Mouse (Mus musculus) embryonic stem cell, embryonic (primary cell): ENCODE results near the gene Slc51b.

Experiments
- CTCF ChIA-PET, 4 experiments: fragments of 300-600 bp in 2 of 4; fragments of 350-600 bp in 2 of 4; sonication (Branson Sonifier 250); formaldehyde crosslinking; loops; one replicate each; lab custom pipeline; 2022; ENCODE audit warnings: inconsistent platforms in 2 of 4; lab: Charles Lee
- POLR2A ChIA-PET, 4 experiments: fragments of 300-600 bp in 2 of 4; fragments of 350-600 bp in 2 of 4; sonication (Branson Sonifier 250); formaldehyde crosslinking; loops; one replicate each; lab custom pipeline; 2022; ENCODE audit warnings: antibody characterized with exemption in 4 of 4, inconsistent platforms in 1 of 4; lab: Charles Lee

Gene Slc51b

GRCm38 (mm10) chr9:65430401-65430800 is 7.6 kb upstream of the Slc51b start:
- CTCF ChIA-PET, result interaction anchor here (0.6 to 1.2 kb wide), 5 partner anchors 60 to 242 kb away, joined by 3 to 4 read pairs (median 3); partner anchors contain the start of gene Plekho2 (in 1 of the 4)
- POLR2A ChIA-PET, result interaction anchor here in 3 of 4 experiments (0.7 to 2.2 kb wide), 8 partner anchors 32 to 233 kb away, joined by 3 to 12 read pairs (median 4); partner anchors contain the start of gene Rasl12 (in 1 of the 3)

- ChIA-PET POLR2A (interaction anchor here in 1 of 4 experiments (0.6 kb wide), 1 partner anchor 449 kb away, joined by 6 read pairs; no protein-coding TSS in a partner anchor), CTCF (no interaction called here)
Measured at GRCm38 (mm10) chr9:65428003-65428402, 5.2 kb upstream of the Slc51b start.

GRCm38 (mm10) chr9:65427511-65427910 is 4.8 kb upstream of the Slc51b start:
- CTCF ChIA-PET, result no interaction called here
- POLR2A ChIA-PET, result interaction anchor here in 1 of 4 experiments (0.6 kb wide), 1 partner anchor 449 kb away, joined by 6 read pairs; no protein-coding TSS in a partner anchor

- CTCF ChIA-PET, result interaction anchor here in 2 of 4 experiments (0.6 to 1.2 kb wide), 3 partner anchors 8 to 175 kb away, joined by 3 to 4 read pairs (median 3); no protein-coding TSS in a partner anchor
Measured at GRCm38 (mm10) chr9:65424393-65424792, 1.6 kb upstream of the Slc51b start.

GRCm38 (mm10) chr9:65419633-65420032 is 3.1 kb downstream of the Slc51b start:
- ChIA-PET CTCF (interaction anchor here in 1 of 4 experiments (0.6 kb wide), 1 partner anchor 25 kb away, joined by 3 read pairs; no protein-coding TSS in a partner anchor), POLR2A (interaction anchor here in 2 of 4 experiments (0.8 kb wide), 2 partner anchors 16 to 204 kb away, joined by 3 read pairs; partner anchors contain the start of gene Mtfmt (in 1 of the 2))

More at GRCm38 (mm10) chr9:65424393-65424792, 1.6 kb upstream of the Slc51b start:
- POLR2A ChIA-PET, result interaction anchor here in 1 of 4 experiments (1.2 to 1.5 kb wide), 2 partner anchors 11 to 226 kb away, joined by 3 to 4 read pairs; partner anchors contain the start of gene Mtfmt

GRCm38 (mm10) chr9:65417738-65418137 is 5.0 kb downstream of the Slc51b start:
- POLR2A ChIA-PET, result interaction anchor here in 2 of 4 experiments (0.8 to 1.2 kb wide), 2 partner anchors 27 to 222 kb away, joined by 3 to 4 read pairs; no protein-coding TSS in a partner anchor
- CTCF ChIA-PET, result interaction anchor here in 2 of 4 experiments (0.6 to 0.7 kb wide), 2 partner anchors 46 to 203 kb away, joined by 3 to 4 read pairs; no protein-coding TSS in a partner anchor

- POLR2A ChIA-PET, result interaction anchor here in 2 of 4 experiments (0.6 to 1.8 kb wide), 3 partner anchors 12 to 271 kb away, joined by 3 to 4 read pairs (median 3); partner anchors contain the start of gene Slc51b (in 1 of the 2)
Measured at GRCm38 (mm10) chr9:65411326-65411725, 11.4 kb downstream of the Slc51b start.

GRCm38 (mm10) chr9:65410378-65410777 is 12.4 kb downstream of the Slc51b start:
- ChIA-PET CTCF (interaction anchor here in 1 of 4 experiments (0.7 kb wide), 1 partner anchor 283 kb away, joined by 5 read pairs; no protein-coding TSS in a partner anchor), POLR2A (interaction anchor here in 1 of 4 experiments (0.9 kb wide), 1 partner anchor 25 kb away, joined by 3 read pairs; the partner anchor contains the start of gene Mtfmt)

More at GRCm38 (mm10) chr9:65411326-65411725, 11.4 kb downstream of the Slc51b start:
- CTCF ChIA-PET, result interaction anchor here in 1 of 4 experiments (0.5 kb wide), 1 partner anchor 497 kb away, joined by 3 read pairs; the partner anchor contains the start of genes Csnk1g1 and Trip4

- POLR2A ChIA-PET, result interaction anchor here in 1 of 4 experiments (0.9 kb wide), 1 partner anchor 27 kb away, joined by 3 read pairs; the partner anchor contains the start of gene Mtfmt
- CTCF ChIA-PET, result no interaction called here
Measured at GRCm38 (mm10) chr9:65408871-65409295, 13.9 kb downstream of the Slc51b start.

- ChIA-PET CTCF (no interaction called here), POLR2A (interaction anchor here in 1 of 4 experiments (0.9 kb wide), 1 partner anchor 28 kb away, joined by 3 read pairs; the partner anchor contains the start of gene Mtfmt)
Measured at GRCm38 (mm10) chr9:65407861-65408260, 14.9 kb downstream of the Slc51b start.

- ChIA-PET CTCF (interaction anchor here in 1 of 4 experiments (0.8 kb wide), 1 partner anchor 92 kb away, joined by 5 read pairs; no protein-coding TSS in a partner anchor), POLR2A (no interaction called here)
Measured at GRCm38 (mm10) chr9:65407327-65407726, 15.4 kb downstream of the Slc51b start.

GRCm38 (mm10) chr9:65405184-65405449 is 17.6 kb downstream of the Slc51b start:
- CTCF ChIA-PET, result no interaction called here
- POLR2A ChIA-PET, result no interaction called here

GRCm38 (mm10) chr9:65404331-65405183 is 18.2 kb downstream of the Slc51b start:
- ChIA-PET CTCF (no interaction called here), POLR2A (no interaction called here)

GRCm38 (mm10) chr9:65399934-65400333 is 22.8 kb downstream of the Slc51b start:
- ChIA-PET CTCF (no interaction called here), POLR2A (interaction anchor here in 1 of 4 experiments (1.3 kb wide), 1 partner anchor 199 kb away, joined by 3 read pairs; no protein-coding TSS in a partner anchor)

GRCm38 (mm10) chr9:65398279-65398678 is 24.5 kb downstream of the Slc51b start, which contains the start of gene Rasl12:
Gene Rasl12 (plus strand): TSS chr9:65398506.
- CTCF ChIA-PET, result interaction anchor here in 2 of 4 experiments (0.6 to 1.3 kb wide), 5 partner anchors 9 to 201 kb away, joined by 3 to 5 read pairs (median 4); partner anchors contain the start of gene Mtfmt (in 1 of the 2)
- POLR2A ChIA-PET, result interaction anchor here in 3 of 4 experiments (0.7 to 1.5 kb wide), 10 partner anchors 9 to 179 kb away, joined by 3 to 7 read pairs (median 3); partner anchors contain the start of genes Mtfmt (in 1 of the 3) and Slc51b (in 1 of the 3)

- CTCF ChIA-PET, result interaction anchor here in 2 of 4 experiments (0.6 to 1.0 kb wide), 3 partner anchors 25 to 108 kb away, joined by 3 to 4 read pairs (median 3); no protein-coding TSS in a partner anchor
- POLR2A ChIA-PET, result no interaction called here
Measured at GRCm38 (mm10) chr9:65394360-65394759, 28.4 kb downstream of the Slc51b start.

GRCm38 (mm10) chr9:65393606-65394005 is 29.1 kb downstream of the Slc51b start:
- ChIA-PET POLR2A (interaction anchor here in 2 of 4 experiments (0.6 to 5.1 kb wide), 6 partner anchors 9 to 68 kb away, joined by 3 to 30 read pairs (median 4); partner anchors contain the start of gene Mtfmt (in 1 of the 2)), CTCF (interaction anchor here in 2 of 4 experiments (0.6 to 1.0 kb wide), 5 partner anchors 24 to 205 kb away, joined by 3 to 5 read pairs (median 3); no protein-coding TSS in a partner anchor)
